Mouse (Mus musculus) small intestine, adult 2 months (tissue): ENCODE data around the gene Ntpcr.

Source experiments
- CTCF ChIP-seq: fragments of 200-500 bp; IDR thresholded peaks from 2 replicates; pipeline ENCODE4 v1.5.1; 2012; ENCODE audit warnings: low read depth, mild to moderate bottlenecking, control low read depth, inconsistent platforms, low read length, moderate library complexity, mixed read lengths; ENCODE audit not compliant: insufficient replicate concordance, insufficient read length; ENCODE audit errors: extremely low read depth
- POLR2A ChIP-seq: fragments of 200-500 bp; IDR thresholded peaks from 2 replicates; pipeline ENCODE4 v1.6.1; 2012; ENCODE audit warnings: low read depth, mild to moderate bottlenecking, control low read depth, inconsistent platforms, low read length, moderate library complexity

DNA sequence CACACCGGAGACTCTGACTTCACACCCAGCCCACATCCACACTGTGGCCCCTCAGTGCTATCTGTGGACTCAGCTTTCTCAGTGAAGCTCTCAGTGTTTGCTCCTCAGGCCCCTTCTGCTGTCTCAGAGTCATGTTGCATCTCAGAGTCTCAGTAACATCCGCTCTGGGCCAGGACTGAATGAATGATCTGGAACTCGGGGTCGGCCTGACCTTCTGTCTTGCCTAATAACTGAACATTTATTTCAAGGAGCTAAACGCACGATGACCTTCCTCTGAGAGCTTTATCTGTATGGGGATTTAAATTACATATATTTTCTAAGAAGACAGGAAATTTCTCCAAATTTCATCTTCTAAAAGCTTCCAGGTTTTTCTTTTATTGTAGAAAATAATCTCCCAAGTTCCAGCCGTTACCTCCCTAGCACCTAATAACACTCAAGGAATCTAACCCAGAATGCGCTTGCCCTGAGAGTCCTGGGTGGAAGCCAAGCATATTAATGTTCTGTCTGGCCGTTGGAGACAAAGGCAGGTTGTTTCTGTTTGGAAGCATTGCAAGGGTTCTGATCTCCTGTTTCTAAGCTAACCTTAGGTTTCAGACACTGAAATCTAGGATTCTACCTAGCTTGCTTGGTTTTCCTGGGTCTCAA lies 43.4 kb upstream of the Ntpcr start:
- TF ChIP-seq CTCF (no peak), POLR2A (no peak)
